Mouse (Mus musculus): Measurements from ENCODE around the gene Il5ra.

Gene Il5ra

GRCm38 (mm10) chr6:106748887-106749388 lies at the start of gene Il5ra:
TSS of gene Il5ra (minus strand) at chr6:106749037.
- no peak for DNase-seq (ENCODE audit: low spot score)

DNA sequence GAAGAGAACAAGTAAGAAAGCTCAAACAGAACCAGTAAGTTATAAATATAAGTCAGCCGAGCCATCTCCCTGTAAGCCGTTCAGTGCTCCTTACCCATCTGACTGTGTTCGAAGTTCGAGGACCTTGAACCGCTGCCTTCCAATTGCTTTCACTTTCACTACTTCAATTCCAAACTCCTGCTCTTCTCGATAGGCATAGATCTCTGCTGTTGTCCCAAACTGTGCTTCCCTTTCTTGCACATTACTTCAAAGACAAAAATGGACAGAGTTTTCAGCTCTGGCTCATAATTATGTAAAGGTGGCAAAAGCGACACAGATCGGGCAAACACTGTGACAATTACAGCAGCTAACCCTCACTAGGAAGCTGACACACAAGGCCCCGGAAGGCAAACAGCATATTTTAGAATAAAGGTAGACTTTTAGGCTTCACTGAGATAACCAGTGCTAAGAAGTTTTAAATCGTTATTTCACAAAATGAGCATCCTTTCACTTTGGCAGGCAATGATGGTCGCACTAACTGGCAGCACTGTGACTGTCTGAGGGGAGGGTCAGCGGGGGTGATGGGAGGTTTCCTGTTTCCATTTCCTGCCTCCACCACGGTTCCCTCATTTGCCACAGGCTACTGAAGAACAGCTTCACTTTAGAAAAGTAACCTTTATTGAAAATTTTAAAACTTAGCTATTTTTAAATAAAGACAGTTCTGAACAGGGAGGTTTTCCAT lies 45.4 kb upstream of the Il5ra start:
- DNase-seq (ENCODE audit: low spot score): no peak

DNA sequence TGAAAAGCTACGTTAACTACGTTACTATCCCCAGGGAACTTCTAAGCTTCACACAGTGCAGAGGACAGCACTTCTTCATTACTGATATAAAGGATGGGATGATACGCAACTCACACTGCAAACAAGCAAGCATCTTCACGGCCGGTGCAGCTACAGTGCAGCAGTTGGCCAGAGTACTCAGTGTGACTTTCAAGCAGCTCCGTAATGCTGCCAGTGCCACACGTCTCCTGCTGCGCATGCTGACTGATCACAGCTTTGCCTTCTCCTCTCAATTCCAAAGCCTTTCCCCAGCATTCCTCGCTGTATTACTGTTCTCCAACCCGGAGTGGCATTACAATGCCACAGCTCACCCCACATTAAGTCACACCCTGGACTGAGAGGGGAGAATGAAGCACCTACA lies 44.8 kb upstream of the Il5ra start:
- DNase-seq (ENCODE audit: low spot score): no peak

- DNase-seq (ENCODE audit: low spot score): no peak
Observed at GRCm38 (mm10) chr6:106793088-106793487, 44.3 kb upstream of the Il5ra start.

GRCm38 (mm10) chr6:106792486-106792885 lies 43.6 kb upstream of the Il5ra start:
- DNase-seq (ENCODE audit: low spot score): no peak

GRCm38 (mm10) chr6:106791429-106791828 lies 42.6 kb upstream of the Il5ra start:
- DNase-seq (ENCODE audit: low spot score): no peak

DNA sequence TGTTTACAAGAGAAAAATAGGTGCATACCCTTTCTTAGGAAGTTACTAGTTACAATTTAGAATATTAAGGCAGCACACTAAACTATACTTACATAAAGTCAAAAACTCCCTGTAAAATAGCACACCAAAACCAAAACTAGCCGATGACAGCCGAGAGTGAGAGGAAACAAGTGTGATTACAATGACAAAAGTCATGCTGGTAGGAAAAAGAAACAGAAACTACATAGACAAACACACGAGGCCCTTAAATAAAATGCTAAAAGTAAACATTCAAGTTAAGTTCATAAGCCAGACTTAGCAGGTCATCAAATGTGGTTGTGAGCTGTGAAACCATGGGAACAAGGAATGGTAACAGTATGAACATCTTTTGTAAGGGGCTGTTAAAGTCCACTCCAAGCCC lies 38.3 kb upstream of the Il5ra start:
- no peak for DNase-seq (ENCODE audit: low spot score)

- DNase-seq (ENCODE audit: low spot score): no peak
Observed at GRCm38 (mm10) chr6:106770046-106770445, 21.2 kb upstream of the Il5ra start.

- DNase-seq (ENCODE audit: low spot score): no peak
Observed at GRCm38 (mm10) chr6:106769290-106769866, 20.5 kb upstream of the Il5ra start.

DNA sequence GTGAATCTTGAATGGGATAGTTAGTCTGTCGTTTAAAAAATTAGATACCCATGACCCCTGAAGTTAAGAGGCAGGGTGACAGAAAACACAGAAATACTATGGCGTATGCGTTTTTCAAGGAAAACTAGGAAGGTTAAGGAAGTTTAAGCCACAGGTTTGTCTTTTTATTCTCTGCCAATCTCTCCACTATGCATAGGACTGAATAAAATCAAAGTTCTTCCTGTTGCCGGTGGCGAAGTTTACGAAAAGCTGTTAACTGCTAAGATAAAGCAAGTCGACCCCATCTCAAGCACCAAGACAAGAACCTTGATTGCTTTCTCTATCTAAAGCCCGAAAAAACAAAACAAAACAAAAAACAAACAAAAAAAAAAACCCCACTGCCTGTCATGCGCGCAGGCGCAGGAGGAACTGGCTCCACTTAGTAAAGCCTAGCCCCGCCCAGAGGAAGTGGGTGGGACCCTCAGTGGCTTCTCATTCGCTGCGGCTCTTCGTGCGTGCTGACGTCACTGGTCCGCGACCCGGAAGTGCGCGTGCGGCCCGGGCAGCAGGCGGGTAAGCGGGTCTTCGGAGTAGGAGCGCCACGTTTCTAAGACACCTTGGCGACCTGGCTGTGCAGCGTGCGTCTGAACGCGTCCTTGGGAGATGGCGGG lies 19.9 kb upstream of the Il5ra start, which contains the start of gene Trnt1:
Gene Trnt1, plus strand, starts transcription at position 481 of the 650 bp plus-strand sequence.
- peak; percentile 98 for DNase-seq (ENCODE audit: low spot score)

- DNase-seq (ENCODE audit: low spot score): no peak
Observed at GRCm38 (mm10) chr6:106766774-106767173, 17.9 kb upstream of the Il5ra start.

- DNase-seq (ENCODE audit: low spot score): no peak
Observed at GRCm38 (mm10) chr6:106765892-106766291, 17.1 kb upstream of the Il5ra start.

DNA sequence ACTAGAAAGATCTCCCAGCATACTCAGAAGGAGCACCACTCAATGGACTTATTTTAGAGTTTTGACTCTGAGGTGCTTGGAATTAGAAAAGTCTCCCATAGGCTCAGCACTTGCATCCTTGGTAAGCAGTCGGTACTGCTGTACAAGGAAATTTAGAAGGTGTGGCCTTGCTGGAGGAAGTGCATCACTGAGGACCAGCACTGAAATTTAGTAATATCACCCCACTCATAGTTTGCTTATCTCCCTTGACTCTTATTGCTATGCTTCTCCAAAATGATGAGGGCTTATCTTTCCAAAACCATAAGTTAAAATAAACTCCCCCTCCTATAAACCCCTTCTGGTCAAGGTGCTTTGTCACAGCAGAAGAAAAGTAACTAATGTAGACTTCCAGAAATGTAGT lies 12.6 kb upstream of the Il5ra start:
- DNase-seq (ENCODE audit: low spot score): no peak

GRCm38 (mm10) chr6:106760473-106761218 lies 11.8 kb upstream of the Il5ra start:
- no peak for DNase-seq (ENCODE audit: low spot score)

- no peak for DNase-seq (ENCODE audit: low spot score)
Observed at GRCm38 (mm10) chr6:106758299-106758698, 9.5 kb upstream of the Il5ra start.

DNA sequence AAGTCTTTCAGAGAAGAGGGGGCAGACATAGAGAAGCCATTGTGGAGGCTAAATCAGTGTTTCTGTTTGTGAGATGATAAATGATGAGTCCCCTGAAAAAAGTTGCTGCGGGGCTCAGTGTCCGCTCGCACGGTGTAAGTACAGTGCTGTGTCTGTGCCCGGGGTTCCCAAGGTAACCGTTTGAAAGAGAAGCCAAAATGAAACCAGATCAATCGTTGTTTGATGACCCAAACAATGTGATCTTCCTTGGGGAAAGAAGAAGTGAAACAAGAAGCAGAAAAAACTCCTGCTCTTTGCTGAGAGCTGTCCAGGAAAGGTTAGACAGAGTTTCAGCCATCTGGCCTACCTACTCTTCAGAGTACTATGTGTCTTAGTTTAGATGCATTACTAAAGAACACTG lies 1.5 kb upstream of the Il5ra start:
- no peak for DNase-seq (ENCODE audit: low spot score)

DNA sequence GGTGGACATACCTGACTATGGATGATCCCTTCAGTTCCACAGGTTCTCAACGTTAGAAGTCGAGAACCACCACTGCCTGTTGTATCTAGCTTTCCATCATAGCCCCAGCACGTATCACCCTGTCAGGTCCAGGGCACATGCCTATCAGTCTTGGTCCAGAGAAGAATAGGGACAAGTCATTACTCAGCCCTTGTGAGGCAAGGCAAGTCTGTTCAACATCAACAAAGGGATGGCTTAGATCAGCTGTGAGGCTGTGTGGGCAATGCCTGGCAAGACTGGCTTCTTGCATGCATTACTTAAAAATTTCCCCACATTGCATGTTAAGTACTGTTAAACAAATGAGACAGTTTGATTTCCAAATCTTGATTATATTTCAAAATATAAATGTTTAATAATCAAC lies 1.0 kb downstream of the Il5ra start:
- no peak for DNase-seq (ENCODE audit: low spot score)

DNA sequence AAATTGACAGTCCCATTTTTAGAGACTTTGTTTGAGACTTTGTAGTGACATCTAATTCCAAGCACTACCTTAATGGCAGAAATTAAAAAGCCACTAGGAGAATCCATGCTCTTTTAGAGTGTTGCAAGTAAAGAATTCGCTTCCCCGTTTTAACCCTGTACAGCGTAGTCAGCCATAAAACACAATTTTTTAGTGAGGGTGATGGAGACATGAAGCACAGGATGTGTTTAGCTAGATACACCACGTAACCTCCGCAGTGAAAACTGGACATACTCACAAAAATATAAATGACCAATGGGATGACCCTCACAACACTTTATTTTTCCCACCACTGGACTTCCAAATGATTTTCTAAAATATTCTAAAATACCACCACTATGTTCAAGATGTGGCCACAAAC lies 1.6 kb downstream of the Il5ra start:
- DNase-seq (ENCODE audit: low spot score): no peak

DNA sequence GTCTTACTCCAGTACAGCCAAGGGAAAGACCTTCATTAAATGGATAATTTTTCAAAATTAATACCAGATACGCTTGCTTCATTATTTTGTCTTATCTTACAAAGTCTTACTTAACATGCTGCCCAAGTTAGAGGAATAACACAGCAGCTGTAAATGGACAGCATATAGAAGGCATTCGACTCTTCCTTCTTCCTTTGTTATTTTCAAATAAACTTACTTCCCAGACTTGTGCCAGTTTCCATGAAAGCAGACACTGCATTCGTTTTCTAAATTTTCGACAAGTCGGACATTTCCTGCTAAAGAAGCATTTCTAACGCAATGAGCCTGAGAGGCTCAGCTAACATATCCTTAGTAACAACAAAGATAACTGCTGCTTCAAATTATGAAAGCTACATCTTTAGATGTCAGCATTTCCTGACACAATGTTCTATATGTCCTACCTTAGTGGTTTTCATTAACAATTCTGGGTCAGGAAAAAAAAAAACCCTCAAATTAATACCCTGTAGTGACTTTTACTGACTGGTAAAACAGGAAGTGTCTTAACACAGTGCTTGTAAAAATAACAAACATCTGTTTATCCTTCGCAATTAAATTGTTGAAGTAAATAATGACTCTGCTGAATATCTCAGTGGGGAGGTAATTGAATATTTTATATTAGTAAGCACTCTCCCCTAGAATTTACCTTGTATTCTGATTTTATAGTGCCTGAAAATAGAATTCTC lies 3.0 kb downstream of the Il5ra start:
- DNase-seq (ENCODE audit: low spot score): no peak

GRCm38 (mm10) chr6:106743556-106744233 lies 5.1 kb downstream of the Il5ra start:
- DNase-seq (ENCODE audit: low spot score): no peak

- no peak for DNase-seq (ENCODE audit: low spot score)
Observed at GRCm38 (mm10) chr6:106740244-106740825, 8.5 kb downstream of the Il5ra start.

Data from layer of hippocampus, adult 11-12 months (tissue).